Mouse (Mus musculus) midbrain, embryonic 10.5 days (tissue): ENCODE results near the gene Lrtm2. TPM values are rescaled to one million over a fixed set of nuclear protein-coding genes. Genes with fewer than 3 reads are reported as not detected.
A peak's percentile ranks its signal among the peaks of the same experiment; 100 is the strongest.

ENCODE experiments used
- DNase-seq: peaks from one replicate; pipeline ENCODE4 v3.0.0-alpha.2; 2017; ENCODE audit warnings: low spot score
- H3K27ac ChIP-seq: fragments of 300-500 bp; sonication (generic); replicated peaks from 2 replicates; pipeline ENCODE4 v1.5.1; 2016; ENCODE audit warnings: mild to moderate bottlenecking
- H3K27me3 ChIP-seq: fragments of 300-500 bp; sonication (generic); 2 replicates; pipeline ENCODE4 v1.6.1; 2016; ENCODE audit warnings: low read depth, mild to moderate bottlenecking; ENCODE audit not compliant: poor library complexity, severe bottlenecking
- H3K36me3 ChIP-seq: fragments of 300-500 bp; sonication (generic); 2 replicates; pipeline ENCODE4 v1.6.1; 2016; ENCODE audit warnings: mild to moderate bottlenecking, moderate library complexity
- H3K4me1 ChIP-seq: fragments of 300-500 bp; sonication (generic); 2 replicates; pipeline ENCODE4 v1.6.1; 2016
- H3K4me3 ChIP-seq: fragments of 300-500 bp; sonication (generic); 2 replicates; pipeline ENCODE4 v1.5.1; 2016; ENCODE audit warnings: mild to moderate bottlenecking, moderate library complexity
- H3K9me3 ChIP-seq: fragments of 300-500 bp; sonication (generic); replicated peaks from 2 replicates; pipeline ENCODE4 v1.6.1; 2016; ENCODE audit warnings: mild to moderate bottlenecking
- WGBS: fragments of 180-500 bp; shearing (Covaris S2); methylation state at CpG from one replicate; pipeline ENCODE4 v1.1.7; 2016; 5-methylcytosine and 5-hydroxymethylcytosine counted together
- polyA plus RNA-seq: library from polyadenylated mRNA; unstranded; fragments of >200 nt; fragmentation: Nextera tagmentation; extraction: Ambion mirVana; gene quantifications from 2 replicates; pipeline ENCODE4 v1.2.1, GENCODE M21; 2016

Lrtm2 gene
- polyA plus RNA-seq, 1 experiment from 2014 or later = 0.26 TPM

DNA sequence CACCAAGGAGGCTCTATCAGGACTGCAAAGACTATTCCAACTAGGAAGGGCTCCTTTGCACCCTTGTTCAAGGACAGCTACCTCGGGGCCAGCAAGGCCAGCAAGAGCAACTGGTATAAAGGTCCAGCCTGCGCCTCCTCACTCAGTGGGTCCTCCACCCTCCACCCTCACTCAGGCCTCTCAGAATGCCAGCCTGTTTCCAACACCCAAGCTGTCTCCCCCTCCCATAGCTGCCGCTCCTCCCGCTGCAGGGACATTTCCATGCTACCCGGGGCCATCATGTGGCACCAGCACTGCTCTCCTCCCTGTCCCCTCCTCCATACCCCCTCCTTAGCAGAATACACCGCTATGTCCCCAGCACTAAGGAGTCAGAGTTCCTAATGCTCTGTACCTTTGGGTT is 630 bp downstream of the Lrtm2 start:
- Histone ChIP-seq H3K36me3 (no peaks in the 10 kb centered on the region), H3K9me3 (no peaks in the 10 kb centered on the region), H3K27me3 (peaks cover 94% of the 10 kb centered on the region), H3K27ac (no peak overlapping the region), H3K4me3 (peak overlapping the region; percentile 53), H3K4me1 (peaks cover 61% of the 10 kb centered on the region)
- 8% methylated on average over 6 of the region's 6 CpGs for WGBS
- DNase-seq = no peak

DNA sequence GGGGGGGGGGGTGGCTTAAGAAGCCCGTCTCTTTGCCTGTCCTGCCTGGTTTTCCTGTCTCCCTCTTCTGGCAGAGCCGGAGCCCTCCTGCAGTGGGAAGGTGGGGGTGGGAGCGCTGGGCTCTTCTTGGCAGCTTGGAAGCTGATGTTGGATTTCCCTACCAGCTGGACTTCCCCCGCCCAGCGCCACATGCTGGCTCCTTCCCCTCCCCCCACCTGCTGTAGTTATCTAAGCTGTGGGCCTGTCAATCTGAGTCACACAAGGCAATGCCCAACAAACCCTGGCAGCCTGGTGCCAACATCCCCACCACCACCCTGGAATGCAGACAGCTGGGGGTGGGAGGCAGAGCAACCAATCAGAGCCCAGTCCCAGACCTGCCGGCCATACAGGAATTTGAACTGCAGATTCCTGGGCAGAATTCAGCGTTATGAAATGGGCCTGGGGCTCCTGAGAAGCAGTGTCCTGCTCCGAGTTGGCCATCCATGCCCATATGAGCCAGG is 1.3 kb downstream of the Lrtm2 start:
- H3K27me3 ChIP-seq = peaks cover 93% of the 10 kb centered on the region

DNA sequence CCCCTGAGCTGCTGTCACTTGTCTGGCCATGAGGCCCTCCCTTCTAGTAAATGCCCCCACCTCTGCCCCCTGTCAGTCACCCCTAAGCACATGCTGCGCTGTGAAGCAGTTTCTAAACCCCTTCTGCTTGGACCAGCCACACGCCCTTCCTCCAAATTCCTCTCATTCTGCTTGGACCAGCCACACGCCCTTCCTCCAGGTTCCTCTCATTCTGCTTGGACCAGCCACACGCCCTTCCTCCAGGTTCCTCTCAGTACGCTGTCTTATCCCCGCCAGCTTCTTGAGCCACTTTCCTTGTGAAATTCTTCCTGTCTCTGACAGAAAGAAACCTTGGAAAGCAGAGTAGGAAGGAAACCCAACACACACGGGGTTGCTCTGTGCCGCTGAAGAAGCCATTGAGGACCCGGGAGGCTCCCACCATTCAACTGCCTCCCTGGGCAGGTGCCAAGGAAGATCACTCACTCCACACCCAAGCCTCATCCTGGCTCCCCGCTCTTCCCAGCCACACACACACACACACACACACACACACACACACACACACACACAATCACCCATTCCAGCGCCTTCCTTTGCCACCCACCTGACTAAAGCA is 1.9 kb downstream of the Lrtm2 start:
- Histone ChIP-seq H3K4me3 (peak overlapping the region; percentile 24; the same call in 1 of the 2 replicates), H3K27me3 (peaks cover 92% of the 10 kb centered on the region), H3K27ac (no peak overlapping the region), H3K4me1 (peaks cover 56% of the 10 kb centered on the region), H3K9me3 (no peaks in the 10 kb centered on the region), H3K36me3 (no peaks in the 10 kb centered on the region)
- DNase-seq = no peak
- WGBS = 12% methylated on average over 11 of the region's 11 CpGs

More for the DNA sequence above, 1.3 kb downstream of the Lrtm2 start:
- H3K27ac ChIP-seq = no peak overlapping the region
- peaks cover 61% of the 10 kb centered on the region for H3K4me1 ChIP-seq
- no peak for DNase-seq
- H3K36me3 ChIP-seq = no peaks in the 10 kb centered on the region
- WGBS = 2% methylated on average over 8 of the region's 8 CpGs
- peak overlapping the region; percentile 24; the same call in 1 of the 2 replicates for H3K4me3 ChIP-seq
- no peaks in the 10 kb centered on the region for H3K9me3 ChIP-seq

- DNase-seq = no peak
- Histone ChIP-seq H3K27ac (no peak overlapping the region), H3K4me1 (peaks cover 44% of the 10 kb centered on the region), H3K27me3 (peaks cover 85% of the 10 kb centered on the region), H3K9me3 (no peaks in the 10 kb centered on the region), H3K4me3 (no peak overlapping the region), H3K36me3 (no peaks in the 10 kb centered on the region)
- WGBS = 38% methylated on average over 7 of the region's 7 CpGs
Observed at GRCm38 (mm10) chr6:119326541-119326940, 4.0 kb downstream of the Lrtm2 start.

DNA sequence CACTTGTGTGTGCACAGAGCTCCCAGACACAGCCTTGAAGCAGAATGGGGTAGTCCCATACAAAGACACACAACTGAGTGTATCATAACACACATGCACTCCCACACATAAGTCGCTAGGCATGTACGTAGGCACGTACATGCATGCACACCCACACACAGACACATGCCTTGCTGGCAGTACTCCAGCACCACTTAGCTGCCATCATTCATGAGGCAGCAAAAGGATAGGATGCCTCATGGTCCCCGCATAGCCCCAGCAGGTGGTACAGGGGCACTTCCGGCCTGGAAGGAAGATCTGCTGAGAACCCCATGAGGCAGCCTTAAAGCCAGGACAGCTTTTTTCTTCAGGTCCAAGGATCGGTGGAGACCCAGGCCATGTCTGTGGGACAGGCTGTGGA is 4.6 kb downstream of the Lrtm2 start:
- Histone ChIP-seq H3K27ac (no peak overlapping the region), H3K4me1 (peaks cover 39% of the 10 kb centered on the region), H3K9me3 (no peaks in the 10 kb centered on the region), H3K36me3 (no peaks in the 10 kb centered on the region), H3K4me3 (no peak overlapping the region), H3K27me3 (peaks cover 79% of the 10 kb centered on the region)
- DNase-seq = no peak
- 85% methylated on average over 6 of the region's 6 CpGs for WGBS

- Histone ChIP-seq H3K4me3 (no peak overlapping the region), H3K4me1 (peaks cover 27% of the 10 kb centered on the region), H3K36me3 (no peaks in the 10 kb centered on the region), H3K27ac (no peak overlapping the region), H3K9me3 (no peaks in the 10 kb centered on the region), H3K27me3 (peaks cover 67% of the 10 kb centered on the region)
- no peak for DNase-seq
- 53% methylated on average over 10 of the region's 10 CpGs for WGBS
Observed at GRCm38 (mm10) chr6:119324776-119325175, 5.8 kb downstream of the Lrtm2 start.

- Histone ChIP-seq H3K4me1 (peaks cover 9% of the 10 kb centered on the region), H3K27ac (no peak overlapping the region), H3K36me3 (no peaks in the 10 kb centered on the region), H3K27me3 (peaks cover 37% of the 10 kb centered on the region), H3K4me3 (no peak overlapping the region), H3K9me3 (no peaks in the 10 kb centered on the region)
- 83% methylated on average over 7 of the region's 7 CpGs for WGBS
- no peak for DNase-seq
Observed at GRCm38 (mm10) chr6:119321752-119322151, 8.8 kb downstream of the Lrtm2 start.

DNA sequence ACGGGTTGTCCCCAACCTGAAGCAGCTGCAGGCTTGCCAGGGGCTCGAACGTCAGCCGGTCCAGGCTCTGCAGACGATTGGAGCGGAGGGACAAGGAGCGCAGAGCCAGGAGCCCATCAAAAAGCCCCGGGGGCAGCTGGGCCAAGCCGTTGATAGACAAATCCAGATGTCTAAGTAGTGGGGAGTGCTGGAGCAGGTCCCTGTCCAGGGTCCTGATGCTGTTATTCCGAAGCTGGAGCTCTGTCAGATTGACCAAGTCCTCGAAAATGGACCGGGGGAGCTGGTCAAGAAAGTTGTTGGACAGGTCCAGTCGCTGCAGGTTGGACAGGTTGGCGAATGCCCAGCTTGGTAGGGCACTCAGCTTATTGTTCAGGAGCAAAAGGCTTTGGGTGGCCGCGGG is 10.1 kb downstream of the Lrtm2 start:
- DNase-seq = no peak
- peaks cover 25% of the 10 kb centered on the region for H3K27me3 ChIP-seq
- no peaks in the 10 kb centered on the region for H3K36me3 ChIP-seq
- 46% methylated on average over 16 of the region's 16 CpGs for WGBS
- no peaks in the 10 kb centered on the region for H3K4me1 ChIP-seq
- no peak overlapping the region for H3K27ac ChIP-seq
- H3K9me3 ChIP-seq = no peaks in the 10 kb centered on the region
- no peak overlapping the region for H3K4me3 ChIP-seq

DNA sequence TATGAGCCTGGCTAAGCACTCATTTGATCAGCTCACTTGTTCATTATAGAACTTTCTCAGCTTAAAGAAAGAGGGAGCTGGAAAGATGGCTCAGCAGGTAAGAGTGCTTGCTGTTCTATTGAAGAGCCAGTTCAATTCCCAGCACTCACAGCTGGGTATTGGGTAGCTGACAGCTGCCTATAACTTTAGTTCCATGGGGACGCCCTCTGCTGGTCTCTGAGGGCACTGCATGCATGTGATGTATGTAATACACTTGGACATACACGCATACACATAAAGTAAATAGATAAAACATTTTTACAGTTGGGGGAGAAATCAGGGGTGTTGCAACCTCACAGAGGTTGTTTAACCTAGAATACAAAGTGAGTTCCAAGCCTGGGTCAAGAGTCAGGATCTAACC is 11.2 kb downstream of the Lrtm2 start:
- no peak for DNase-seq
- no peaks in the 10 kb centered on the region for H3K9me3 ChIP-seq
- H3K4me1 ChIP-seq = no peaks in the 10 kb centered on the region
- no peak overlapping the region for H3K4me3 ChIP-seq
- no peak overlapping the region for H3K27ac ChIP-seq
- no peaks in the 10 kb centered on the region for H3K36me3 ChIP-seq
- peaks cover 20% of the 10 kb centered on the region for H3K27me3 ChIP-seq
- 84% methylated on average over 2 of the region's 2 CpGs for WGBS

DNA sequence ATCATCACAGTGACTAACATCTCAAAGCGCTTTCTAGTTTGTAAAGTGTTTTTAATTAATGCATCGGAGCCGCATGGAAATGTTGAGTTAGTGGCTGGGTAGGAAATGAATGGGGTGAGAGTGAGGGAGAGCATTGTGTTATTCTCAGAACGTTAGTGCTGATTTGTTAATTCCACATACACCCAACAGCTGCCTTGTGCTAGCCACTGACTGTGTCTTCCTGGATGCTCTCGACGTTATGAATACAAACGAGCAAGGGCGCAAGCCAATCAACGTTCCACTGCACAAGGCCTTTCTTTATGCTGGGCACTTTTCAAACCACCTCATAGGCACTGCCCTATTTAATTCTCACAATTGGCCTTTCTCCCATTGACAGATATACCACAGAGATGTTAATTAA is 11.8 kb downstream of the Lrtm2 start:
- no peak for DNase-seq
- H3K36me3 ChIP-seq = no peaks in the 10 kb centered on the region
- H3K27ac ChIP-seq = no peak overlapping the region

DNA sequence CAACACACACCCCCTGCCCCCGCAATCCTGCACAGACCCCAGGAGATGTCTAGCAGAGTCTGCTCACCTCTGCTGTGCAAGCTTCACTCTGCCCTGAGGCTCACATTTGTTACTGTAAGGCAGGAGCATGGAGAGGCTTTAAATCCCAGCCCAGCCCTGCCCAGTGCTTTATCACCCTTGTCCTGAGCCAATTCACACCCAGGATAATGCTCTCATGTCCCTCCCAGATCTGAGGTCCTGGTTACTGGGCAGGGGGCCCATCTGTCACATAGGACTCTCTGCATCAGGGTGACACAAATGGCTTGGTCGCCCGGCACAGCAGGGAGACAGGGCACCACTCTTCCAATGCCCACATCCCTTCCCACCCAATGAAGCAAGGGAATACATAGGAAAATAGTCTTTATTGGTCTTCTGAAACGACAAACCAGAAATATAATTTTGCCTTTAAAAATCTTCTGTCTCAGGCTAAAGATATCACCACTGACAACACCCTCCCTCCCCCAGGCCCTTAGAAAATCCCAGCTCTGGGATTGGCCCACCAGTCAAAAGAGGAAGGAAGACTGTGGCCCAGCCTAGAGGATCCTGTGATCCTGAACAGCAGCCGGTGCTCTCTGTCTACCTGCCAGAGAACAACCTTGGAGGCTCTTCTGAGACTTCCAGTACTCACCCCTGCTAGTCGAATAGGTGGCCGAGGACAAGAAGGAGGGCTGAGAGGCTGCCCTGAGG is 15.7 kb downstream of the Lrtm2 start:
- no peak for DNase-seq
- Histone ChIP-seq H3K9me3 (no peaks in the 10 kb centered on the region), H3K4me1 (peaks cover 8% of the 10 kb centered on the region), H3K27me3 (no peaks in the 10 kb centered on the region), H3K36me3 (no peaks in the 10 kb centered on the region), H3K27ac (no peak overlapping the region), H3K4me3 (no peak overlapping the region)
- WGBS = 72% methylated on average over 7 of the region's 7 CpGs

More for the DNA sequence above, 11.8 kb downstream of the Lrtm2 start:
- Histone ChIP-seq H3K9me3 (no peaks in the 10 kb centered on the region), H3K4me3 (no peak overlapping the region), H3K4me1 (peaks cover 5% of the 10 kb centered on the region), H3K27me3 (peaks cover 15% of the 10 kb centered on the region)
- WGBS = 82% methylated on average over 9 of the region's 9 CpGs

DNA sequence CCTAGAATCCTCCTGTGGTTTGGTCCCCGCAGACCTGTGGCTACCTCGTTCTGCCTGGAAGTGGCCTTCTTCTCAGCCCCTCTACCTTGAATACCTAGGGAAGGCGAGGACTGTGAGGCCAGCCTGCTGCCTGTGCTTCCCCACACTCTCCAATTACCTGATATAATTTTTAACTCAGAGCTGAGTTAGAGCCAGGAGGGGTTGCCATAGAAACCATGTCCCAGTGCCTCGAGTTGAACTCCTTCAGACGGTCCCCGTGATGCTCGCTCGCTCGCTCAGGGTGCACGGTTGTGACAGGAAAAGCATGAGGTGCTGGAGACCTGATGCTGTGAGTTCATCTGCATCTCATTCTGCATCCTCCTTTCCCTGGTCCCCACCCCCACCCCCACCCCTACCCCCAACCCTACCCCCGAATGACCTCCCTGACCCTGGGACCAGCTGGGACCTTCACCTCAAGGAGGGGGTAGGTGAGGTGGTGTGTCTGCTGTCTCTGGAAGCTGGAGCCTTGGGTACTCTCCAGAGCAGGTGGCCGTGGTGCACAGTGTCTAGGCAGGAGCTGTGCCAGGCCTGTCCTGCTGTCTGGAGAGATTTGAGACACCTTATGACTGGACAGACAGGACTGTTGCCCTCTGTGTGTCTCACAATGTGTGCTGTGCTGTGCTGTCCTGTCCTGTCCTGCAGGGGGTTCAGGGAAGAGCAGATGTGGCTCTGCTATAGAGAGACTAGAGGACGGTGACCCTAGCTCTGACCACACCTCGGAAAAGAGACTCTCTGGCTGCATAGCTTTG is 16.8 kb downstream of the Lrtm2 start:
- WGBS = 67% methylated on average over 14 of the region's 14 CpGs
- H3K36me3 ChIP-seq = no peaks in the 10 kb centered on the region
- no peak for DNase-seq
- no peak overlapping the region for H3K27ac ChIP-seq
- no peaks in the 10 kb centered on the region for H3K27me3 ChIP-seq
- peaks cover 8% of the 10 kb centered on the region for H3K4me1 ChIP-seq
- H3K4me3 ChIP-seq = no peak overlapping the region
- no peaks in the 10 kb centered on the region for H3K9me3 ChIP-seq

GRCm38 (mm10) chr6:119313096-119313495 is 17.5 kb downstream of the Lrtm2 start:
- H3K9me3 ChIP-seq = no peaks in the 10 kb centered on the region
- no peak overlapping the region for H3K4me3 ChIP-seq
- 86% methylated on average over 3 of the region's 3 CpGs for WGBS
- H3K27me3 ChIP-seq = no peaks in the 10 kb centered on the region
- no peak for DNase-seq
- no peak overlapping the region for H3K27ac ChIP-seq
- H3K4me1 ChIP-seq = peaks cover 8% of the 10 kb centered on the region
- no peaks in the 10 kb centered on the region for H3K36me3 ChIP-seq
